Mouse (Mus musculus) myocyte (in vitro differentiated cells): ENCODE data around the gene Zfp64.

Experiments used
- CEBPB ChIP-seq: IDR thresholded peaks from 2 replicates; pipeline ENCODE4 v1.6.1; 2011; ENCODE audit warnings: mild to moderate bottlenecking, moderate library complexity; ENCODE audit not compliant: poor library complexity, insufficient read depth, severe bottlenecking
- E2F4 ChIP-seq: IDR thresholded peaks from one replicate; pipeline ENCODE4 v1.6.1; 2011; ENCODE audit warnings: mild to moderate bottlenecking, control low read depth, moderate library complexity; ENCODE audit not compliant: insufficient read depth
- MAX ChIP-seq: IDR thresholded peaks from one replicate; pipeline ENCODE4 v1.6.1; 2011; ENCODE audit warnings: low read depth, mild to moderate bottlenecking, control low read depth
- MYOG ChIP-seq, 3 experiments: IDR thresholded peaks; one replicate each; pipeline ENCODE4 v1.6.1; 2011; ENCODE audit warnings: control low read depth in 2 of 3, low read depth in 2 of 3, mild to moderate bottlenecking in 2 of 3; ENCODE audit not compliant: insufficient read length in 2 of 3, control insufficient read depth in 1 of 3, insufficient read depth in 1 of 3
- POLR2A ChIP-seq: IDR thresholded peaks from one replicate; pipeline ENCODE4 v1.6.1; 2011; ENCODE audit warnings: low read depth, mild to moderate bottlenecking, control low read depth, moderate library complexity; ENCODE audit not compliant: insufficient read length
- POLR2AphosphoS2 ChIP-seq: IDR thresholded peaks from one replicate; pipeline ENCODE4 v1.6.1; 2011; ENCODE audit warnings: low read depth, control low read depth; ENCODE audit not compliant: insufficient read length
- SRF ChIP-seq: IDR thresholded peaks from one replicate; pipeline ENCODE4 v1.6.1; 2011; ENCODE audit warnings: low read depth; ENCODE audit not compliant: control insufficient read depth, insufficient read length
- TCF12 ChIP-seq: IDR thresholded peaks from one replicate; pipeline ENCODE4 v1.6.1; 2011; ENCODE audit warnings: mild to moderate bottlenecking, control low read depth; ENCODE audit not compliant: poor library complexity, insufficient read depth, severe bottlenecking
- TCF3 ChIP-seq: IDR thresholded peaks from one replicate; pipeline ENCODE4 v1.6.1; 2011; ENCODE audit warnings: low read depth, control low read depth; ENCODE audit not compliant: insufficient read length

DNA sequence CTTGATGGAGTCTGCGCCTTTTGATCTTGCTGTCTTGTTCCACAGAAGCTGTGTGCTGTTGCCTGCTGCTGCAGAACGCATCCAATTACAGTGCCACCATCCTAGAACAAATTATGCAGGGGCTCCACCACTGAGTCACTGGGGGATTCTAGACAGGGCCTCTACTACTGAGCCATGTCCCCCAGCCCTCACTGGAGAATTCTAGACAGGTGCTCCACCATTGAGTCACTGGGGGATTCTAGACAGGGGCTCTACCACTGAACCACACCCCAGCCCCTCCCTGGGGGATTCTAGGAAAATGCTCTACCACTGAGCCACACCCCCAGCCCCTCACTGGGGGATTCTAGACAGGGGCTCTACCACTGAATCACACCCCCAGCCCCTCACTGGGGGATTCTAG, 63.3 kb downstream of the Zfp64 start:
- TF ChIP-seq CEBPB = no peak
- TF ChIP-seq MYOG (IDR thresholded peaks at IDR 0.05; ENCODE audit: control insufficient read depth in 1 of 3, insufficient read depth in 1 of 3, insufficient read length in 2 of 3, low read depth in 2 of 3) = no peak
- no peak for TF ChIP-seq POLR2AphosphoS2
- TF ChIP-seq POLR2A = no peak
- no peak for TF ChIP-seq MAX
- TF ChIP-seq TCF12 = no peak
- no peak for TF ChIP-seq E2F4
- no peak for TF ChIP-seq SRF
- no peak for TF ChIP-seq TCF3
